Mouse (Mus musculus) liver, embryonic 15.5 days (tissue): ENCODE data around the gene Dbi. TPM values are rescaled to one million over a fixed set of nuclear protein-coding genes. Genes with fewer than 3 reads are reported as not detected.

Experiments used
- ATAC-seq: fragments of 200-750 bp; cut with Nextera tagmentation; 2 replicates; pipeline ENCODE4 v1.8.0; 2017; ENCODE audit warnings: moderate number of reproducible peaks, mild to moderate bottlenecking, moderate library complexity; ENCODE audit not compliant: insufficient read depth
- H3K27ac ChIP-seq: fragments of 300-500 bp; sonication (generic); replicated peaks from 2 replicates; pipeline ENCODE4 v1.5.1; 2015; ENCODE audit warnings: mild to moderate bottlenecking, inconsistent platforms
- H3K27me3 ChIP-seq: fragments of 300-500 bp; sonication (generic); 2 replicates; pipeline ENCODE4 v1.6.1; 2015; ENCODE audit warnings: mild to moderate bottlenecking, inconsistent platforms
- H3K36me3 ChIP-seq: fragments of 300-500 bp; sonication (generic); replicated peaks from 2 replicates; pipeline ENCODE4 v1.6.1; 2015; ENCODE audit warnings: moderate library complexity, mild to moderate bottlenecking, inconsistent platforms
- H3K4me1 ChIP-seq: fragments of 300-500 bp; sonication (generic); replicated peaks from 2 replicates; pipeline ENCODE4 v1.6.1; 2015; ENCODE audit warnings: inconsistent platforms
- H3K4me2 ChIP-seq: fragments of 300-500 bp; sonication (generic); 2 replicates; pipeline ENCODE4 v1.6.1; 2015; ENCODE audit warnings: moderate library complexity, mild to moderate bottlenecking, inconsistent platforms
- H3K4me3 ChIP-seq: fragments of 300-500 bp; sonication (generic); replicated peaks from 2 replicates; pipeline ENCODE4 v1.5.1; 2015; ENCODE audit warnings: mild to moderate bottlenecking, inconsistent platforms
- H3K9ac ChIP-seq: fragments of 300-500 bp; sonication (generic); 2 replicates; pipeline ENCODE4 v1.6.1; 2015; ENCODE audit warnings: moderate library complexity, mild to moderate bottlenecking, inconsistent platforms
- H3K9me3 ChIP-seq: fragments of 300-500 bp; sonication (generic); replicated peaks from 2 replicates; pipeline ENCODE4 v1.6.1; 2016; ENCODE audit warnings: inconsistent platforms
- WGBS: fragments of 180-500 bp; shearing (Covaris S2); methylation state at CpG from one replicate; pipeline ENCODE4 v1.1.7; 2015; ENCODE audit warnings: mixed read lengths; ENCODE audit not compliant: insufficient replicate concordance; 5-methylcytosine and 5-hydroxymethylcytosine counted together
- polyA plus RNA-seq: library from polyadenylated mRNA; unstranded; fragments of >200 nt; fragmentation: Nextera tagmentation; extraction: Ambion mirVana; gene quantifications from 2 replicates; pipeline ENCODE4 v1.2.1, GENCODE M21; 2015

Gene Dbi
- polyA plus RNA-seq, 1 experiment from 2014 or later, result 898 TPM

DNA sequence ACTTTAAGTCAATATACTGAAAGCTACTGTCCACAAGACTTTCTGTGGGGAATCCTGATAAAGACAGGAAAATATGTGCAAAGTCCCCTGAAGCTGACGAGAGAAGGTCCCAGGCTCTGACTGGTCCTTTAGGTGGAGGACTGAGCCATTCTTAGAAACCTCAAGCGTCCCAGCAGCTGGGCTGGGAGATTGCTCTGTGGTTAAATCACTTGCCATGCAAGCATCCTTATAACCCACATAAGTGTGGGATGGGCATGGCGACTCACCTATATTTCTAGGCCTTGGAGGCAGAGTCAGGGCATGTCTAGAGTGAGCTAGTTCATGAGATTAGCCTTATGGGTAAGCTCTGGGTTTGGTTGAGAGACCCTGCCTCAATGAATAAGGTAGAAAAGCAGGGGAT, 54.3 kb downstream of the Dbi start:
- no peak for ATAC-seq
- H3K9me3 ChIP-seq, result no peaks in the 10 kb centered on the region
- WGBS, result 35% methylated on average over 3 of the region's 3 CpGs
- peak overlapping the region; percentile 39; the same call in 1 of the 2 replicates for H3K27ac ChIP-seq
- H3K27me3 ChIP-seq, result no peaks in the 10 kb centered on the region
- H3K4me2 ChIP-seq, result no peak overlapping the region
- peaks cover 14% of the 10 kb centered on the region for H3K4me1 ChIP-seq
- peaks cover 4% of the 10 kb centered on the region; the same call in 1 of the 2 replicates for H3K36me3 ChIP-seq
- no peak overlapping the region for H3K4me3 ChIP-seq
- no peak overlapping the region for H3K9ac ChIP-seq

DNA sequence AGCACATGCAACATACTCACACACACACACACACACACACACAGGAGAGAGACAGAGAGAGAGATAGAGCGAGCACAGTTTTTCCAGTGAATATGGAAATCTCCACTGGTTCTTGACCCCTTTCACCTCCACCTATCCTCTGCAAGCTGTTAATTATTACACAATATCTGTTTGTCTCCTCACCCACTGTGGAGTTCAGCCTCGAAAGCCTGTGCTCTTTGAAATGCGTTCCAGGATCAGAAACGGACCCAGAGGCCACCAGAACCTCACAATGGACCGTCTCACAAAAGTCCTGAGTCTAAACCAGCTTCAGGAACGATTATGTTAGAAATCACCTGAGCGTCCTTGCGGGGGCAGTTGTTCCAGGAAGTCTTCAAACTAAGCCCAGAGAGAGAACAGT, 54.7 kb downstream of the Dbi start:
- H3K27ac ChIP-seq, result peak overlapping the region; percentile 39
- peaks cover 14% of the 10 kb centered on the region for H3K4me1 ChIP-seq
- H3K9me3 ChIP-seq, result no peaks in the 10 kb centered on the region
- peaks cover 4% of the 10 kb centered on the region; the same call in 1 of the 2 replicates for H3K36me3 ChIP-seq
- 55% methylated on average over 8 of the region's 8 CpGs for WGBS
- no peak overlapping the region for H3K4me2 ChIP-seq
- ATAC-seq, result peak; percentile 43; the same call in 1 of the 2 replicates
- no peak overlapping the region for H3K4me3 ChIP-seq
- H3K9ac ChIP-seq, result no peak overlapping the region
- H3K27me3 ChIP-seq, result no peaks in the 10 kb centered on the region

DNA sequence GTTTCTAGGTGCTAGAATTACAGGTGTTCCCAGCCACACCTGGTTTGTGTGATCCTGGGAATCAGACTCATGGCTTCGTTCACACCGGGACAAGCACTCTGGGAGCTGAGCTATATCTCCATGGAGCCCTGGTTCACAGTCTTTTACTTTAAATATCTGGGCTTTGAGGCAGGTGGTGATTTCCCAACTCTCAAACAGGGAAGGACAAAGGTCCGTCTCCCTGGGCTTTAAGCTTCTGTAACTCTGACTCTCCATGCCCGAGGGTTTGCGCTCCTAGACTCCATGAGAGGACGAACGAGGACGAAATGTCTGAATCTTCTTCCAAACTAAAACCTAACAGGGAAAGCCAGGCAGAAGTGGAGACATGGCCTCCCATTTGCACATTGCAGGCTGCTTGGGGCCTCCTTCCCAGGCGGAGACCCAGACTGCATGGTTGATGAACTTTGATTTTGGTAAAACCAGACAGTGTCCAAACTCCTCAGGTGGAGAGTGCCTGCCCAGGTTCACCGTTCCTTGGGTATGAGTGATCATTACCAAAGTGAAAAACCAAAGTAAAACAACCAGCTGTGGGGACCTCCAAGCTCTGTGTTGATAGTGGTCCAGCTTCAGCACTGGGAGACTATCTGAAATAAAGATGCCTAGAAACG, 56.7 kb downstream of the Dbi start:
- Histone ChIP-seq H3K9ac (no peak overlapping the region), H3K27me3 (no peaks in the 10 kb centered on the region), H3K4me2 (no peak overlapping the region; the same call in 1 of the 2 replicates), H3K27ac (peak overlapping the region; percentile 57), H3K4me3 (no peak overlapping the region), H3K36me3 (peaks cover 4% of the 10 kb centered on the region; the same call in 1 of the 2 replicates), H3K4me1 (peaks cover 13% of the 10 kb centered on the region), H3K9me3 (no peaks in the 10 kb centered on the region)
- WGBS, result 63% methylated on average over 11 of the region's 11 CpGs
- ATAC-seq, result peak; percentile 33; the same call in 1 of the 2 replicates

Other genes starting within 250 kb of the Dbi start
- 3.7 and 4.1 TPM in 2 replicates for gene Tmem177, start 207.9 kb downstream of the Dbi start, polyA plus RNA-seq
- gene Cfap221, start 123.8 kb downstream of the Dbi start, polyA plus RNA-seq, result 0.05 and 0.08 TPM in 2 replicates
- not detected in 2 replicates for gene Sctr, start 114.2 kb downstream of the Dbi start, polyA plus RNA-seq
- 84.6 and 97.7 TPM in 2 replicates for gene Tmem37, start 47.0 kb downstream of the Dbi start, polyA plus RNA-seq
- gene 3110009E18Rik, start 109 bp upstream of the Dbi start, polyA plus RNA-seq, result 4.9 and 5.8 TPM in 2 replicates
- gene Steap3, start 151.6 kb upstream of the Dbi start, polyA plus RNA-seq, result 43.4 and 46.8 TPM in 2 replicates
- not detected in 2 replicates for gene C1ql2, start 219.5 kb upstream of the Dbi start, polyA plus RNA-seq